Mouse (Mus musculus) small intestine, adult 10 weeks (tissue): ENCODE measurements around the gene Rnaset2b. TPM values are rescaled to one million over a fixed set of nuclear protein-coding genes. Genes with fewer than 3 reads are reported as not detected.

Source experiments
- polyA plus RNA-seq: library from polyadenylated mRNA; stranded (reverse); fragments of 350-450 nt; fragmentation: Illumina TruSeq; extraction: RNeasy Lipid Tissue Mini Kit (QIAGEN cat#74804); gene quantifications from one replicate; pipeline ENCODE4 v1.2.3, GENCODE M21; 2014; ENCODE audit warnings: low replicate concordance

Rnaset2b gene
- polyA plus RNA-seq = 210 TPM

GRCm38 (mm10) chr17:6970334-6970733 lies at the start of gene Rnaset2b:
Gene Rnaset2b, plus strand, starts transcription at chr17:6970634.

GRCm38 (mm10) chr17:6947984-6948768 lies 22.3 kb upstream of the Rnaset2b start, which contains the start of gene Rsph3b:
Gene Rsph3b, minus strand, starts transcription at chr17:6948682.

GRCm38 (mm10) chr17:6960776-6961175 lies 9.7 kb upstream of the Rnaset2b start, which contains the start of gene Tagap1:
Gene Tagap1, minus strand, starts transcription at chr17:6961156.

GRCm38 (mm10) chr17:6978287-6979248 lies 8.1 kb downstream of the Rnaset2b start, which contains the start of gene Gm49721:
Gene Gm49721, plus strand, starts transcription at chr17:6978904.

GRCm38 (mm10) chr17:7025257-7025656 lies 54.8 kb downstream of the Rnaset2b start, which contains the start of gene Gm1604a:
Gene Gm1604a, plus strand, starts transcription at chr17:7025568.

Other genes with a start within 250 kb of the Rnaset2b start
- 345 TPM for gene Ezr, start 187.8 kb upstream of the Rnaset2b start, polyA plus RNA-seq
- 35.3 TPM for gene Rsph3b, start 22.0 kb upstream of the Rnaset2b start, polyA plus RNA-seq
- gene Tagap1, start 9.5 kb upstream of the Rnaset2b start, polyA plus RNA-seq = 7.7 TPM
- gene Gm49721, start 8.3 kb downstream of the Rnaset2b start, polyA plus RNA-seq = not detected
- gene Gm1604a, start 54.9 kb downstream of the Rnaset2b start, polyA plus RNA-seq = not detected
- gene Rps6ka2, start 199.5 kb downstream of the Rnaset2b start, polyA plus RNA-seq = 0.30 TPM